Mouse (Mus musculus): ENCODE data around the gene Fis1.

Fis1 gene

GRCm38 (mm10) chr5:136967592-136967991, 14.5 kb downstream of the Fis1 start:
- DNase-seq (ENCODE audit: low spot score) = no peak

GRCm38 (mm10) chr5:136970703-136971102, 17.6 kb downstream of the Fis1 start:
- DNase-seq (ENCODE audit: low spot score) = peak; percentile 67

DNA sequence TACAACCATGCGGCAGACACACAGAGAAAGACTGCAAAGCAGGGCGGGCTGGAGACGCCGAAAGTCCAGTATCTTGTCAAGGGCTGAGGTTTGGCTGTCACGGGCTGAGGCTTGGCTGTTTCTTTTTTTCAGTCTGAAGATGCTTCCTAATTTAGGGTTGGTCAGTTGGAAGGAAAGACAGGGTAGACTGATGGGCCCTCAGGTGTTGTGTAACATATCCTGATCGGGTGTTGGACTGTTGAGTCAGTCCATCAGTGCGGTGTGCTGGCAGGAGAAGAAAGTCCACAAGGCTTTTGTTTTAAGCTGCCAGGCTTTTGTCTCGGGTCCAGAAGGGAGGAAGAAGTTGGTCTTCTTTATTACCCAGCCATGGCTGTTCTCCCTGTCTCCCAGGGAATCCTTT, 20.6 kb downstream of the Fis1 start:
- no peak for DNase-seq (ENCODE audit: low spot score)

DNA sequence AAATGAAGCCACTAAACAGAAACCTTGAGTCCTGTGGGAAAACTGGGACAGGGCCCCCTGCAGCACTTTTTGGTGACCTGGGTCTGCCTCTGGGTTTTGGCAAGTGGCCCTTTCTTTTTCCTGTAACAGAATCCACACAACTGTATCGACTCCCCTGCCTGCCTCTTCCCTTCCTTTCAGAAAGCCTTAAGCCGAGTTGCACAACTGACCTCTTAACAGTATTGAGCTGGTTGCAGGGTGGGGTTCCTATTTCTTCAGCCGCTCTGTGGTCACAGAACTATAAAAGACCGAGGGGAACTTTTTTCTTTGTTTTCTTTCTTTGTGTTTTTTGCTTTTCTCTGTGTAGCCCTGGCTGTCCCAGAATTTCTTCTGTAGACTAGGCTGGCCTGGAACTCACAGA, 24.7 kb downstream of the Fis1 start:
- DNase-seq (ENCODE audit: low spot score) = no peak

DNA sequence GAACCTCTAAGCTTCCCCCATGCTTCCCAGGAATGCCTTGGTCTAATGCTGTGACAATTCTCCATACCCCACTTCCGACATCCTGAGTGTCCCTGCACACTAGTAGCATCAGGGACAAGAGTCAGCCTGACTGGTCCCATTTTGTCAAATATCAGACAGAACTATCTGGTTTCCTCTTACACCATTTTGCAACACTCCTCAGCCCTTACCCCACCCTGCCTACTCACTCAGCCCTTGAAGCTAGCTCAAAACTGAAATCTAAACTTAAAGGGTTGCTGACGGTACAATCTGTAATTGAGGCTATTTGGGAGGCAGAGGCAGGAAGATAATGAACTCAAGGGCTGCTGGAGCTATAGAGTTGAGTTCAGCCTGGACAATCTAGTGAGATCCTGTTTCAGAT, 26.7 kb downstream of the Fis1 start:
- no peak for DNase-seq (ENCODE audit: low spot score)

DNA sequence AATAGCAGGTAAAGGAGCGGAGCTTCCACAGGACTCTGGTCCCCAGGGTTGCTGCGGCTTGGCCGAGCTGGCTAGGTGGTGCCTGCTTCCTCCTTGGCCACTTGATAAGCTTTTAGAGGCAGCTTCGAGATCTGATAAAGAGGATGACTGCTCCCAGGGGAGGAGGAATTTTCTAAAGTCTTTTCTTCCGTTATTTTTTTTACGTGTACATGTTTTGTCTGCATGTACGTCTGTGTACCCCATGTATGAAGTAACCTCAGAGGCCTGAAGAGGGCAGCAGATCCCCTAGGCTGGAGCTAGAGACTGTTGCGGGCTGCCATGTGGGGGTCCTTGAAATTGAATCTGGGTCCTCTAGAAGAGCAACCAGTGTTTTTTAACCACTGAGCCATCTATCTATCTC, 27.9 kb downstream of the Fis1 start:
- DNase-seq (ENCODE audit: low spot score) = no peak

DNA sequence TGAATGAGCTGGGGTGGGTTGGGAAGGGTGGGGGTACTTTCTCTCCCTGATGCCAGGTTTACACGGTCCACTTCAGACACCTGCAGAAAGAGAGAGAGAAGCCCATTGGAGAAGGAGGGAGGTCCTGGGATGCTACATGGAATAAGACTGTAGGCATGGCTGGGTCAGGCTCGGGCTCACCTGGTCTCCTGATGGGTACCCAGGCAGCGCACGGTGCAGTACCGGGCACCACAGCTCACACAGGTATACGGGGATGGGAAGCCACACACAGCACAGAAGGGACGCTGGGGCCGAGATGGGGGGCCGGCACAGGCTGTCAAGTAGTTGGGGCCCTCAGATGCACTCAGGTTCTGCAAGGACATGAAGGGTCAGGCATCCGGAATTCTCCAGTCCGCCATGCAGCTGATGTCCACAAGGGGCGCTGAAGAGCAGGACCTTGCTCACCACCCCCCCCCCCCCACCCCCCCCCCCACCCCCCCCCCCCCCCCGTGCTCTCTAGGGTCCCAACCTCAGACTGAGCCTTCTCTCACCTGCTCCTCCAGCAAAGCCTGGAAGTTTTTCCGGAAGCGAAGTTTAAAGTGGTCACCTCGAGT, 29.4 kb downstream of the Fis1 start:
- DNase-seq (ENCODE audit: low spot score) = peak; percentile 25

- no peak for DNase-seq (ENCODE audit: low spot score)
These were observed 31.8 kb downstream of the Fis1 start for GRCm38 (mm10) chr5:136984828-136985227.

DNA sequence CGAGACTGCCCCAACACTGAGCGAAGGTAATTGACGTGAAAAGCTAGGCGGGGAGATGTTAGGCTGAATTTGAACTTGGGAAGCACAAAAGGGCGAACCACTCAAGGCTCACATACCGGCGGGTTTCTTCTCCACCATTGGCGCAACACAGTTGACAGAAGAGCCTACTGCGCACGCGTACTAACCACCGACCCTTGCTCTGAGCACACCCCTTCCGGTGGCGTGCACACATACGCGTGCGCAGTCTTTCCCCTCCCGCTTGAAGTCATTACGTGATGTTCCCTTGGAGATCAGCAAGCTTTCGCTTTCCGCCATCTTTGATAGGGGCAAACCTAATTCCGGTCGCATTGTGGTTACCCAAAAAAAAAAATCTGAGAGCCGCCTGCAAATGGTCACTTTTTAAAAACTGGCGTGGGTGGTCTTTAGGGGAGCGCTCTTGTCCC, 33.6 kb downstream of the Fis1 start, which contains the start of gene Plod3:
Gene Plod3 (plus strand): TSS at position 325 of the 443 bp plus-strand sequence.
- peak; percentile 97 for DNase-seq (ENCODE audit: low spot score)

DNA sequence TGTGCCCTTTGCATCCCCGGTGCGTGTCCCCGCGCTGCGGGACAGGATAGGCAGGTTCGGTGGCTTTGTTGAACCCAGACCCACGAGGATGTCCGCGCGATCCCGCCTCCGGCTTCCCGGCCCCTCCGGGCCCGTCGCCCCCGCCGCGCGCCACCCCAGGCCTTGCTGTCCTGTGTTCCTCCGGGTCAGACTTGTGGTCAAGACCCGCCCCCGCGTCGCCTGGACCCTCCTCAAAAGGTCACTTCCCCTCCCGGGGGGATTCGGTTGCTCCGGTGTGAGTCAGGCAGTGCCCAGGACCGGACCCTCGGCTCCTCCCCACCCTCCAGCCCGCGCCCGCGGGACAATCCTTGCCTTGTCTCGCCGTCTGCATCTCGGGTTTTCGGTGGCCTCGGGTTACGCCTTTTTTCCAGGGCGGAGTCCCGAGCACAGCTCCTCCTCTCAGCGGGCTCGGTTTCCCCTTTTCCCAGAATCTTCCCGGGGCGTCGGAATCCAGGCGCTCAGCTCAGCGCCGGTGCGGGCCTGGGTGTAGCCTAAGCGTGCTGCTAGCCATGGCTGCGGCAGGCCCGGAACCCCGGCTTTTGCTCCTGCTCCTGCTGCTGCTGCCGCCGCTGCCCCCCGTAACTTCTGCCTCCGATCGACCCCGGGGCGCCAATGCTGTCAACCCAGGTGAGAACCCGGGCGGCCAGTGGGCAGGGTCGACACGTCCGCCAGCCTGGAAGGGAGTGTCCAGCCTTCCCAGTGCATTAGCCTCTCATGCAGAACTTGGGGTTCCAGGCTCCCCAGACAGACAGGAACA, 34.3 kb downstream of the Fis1 start:
- DNase-seq (ENCODE audit: low spot score) = peak; percentile 34

DNA sequence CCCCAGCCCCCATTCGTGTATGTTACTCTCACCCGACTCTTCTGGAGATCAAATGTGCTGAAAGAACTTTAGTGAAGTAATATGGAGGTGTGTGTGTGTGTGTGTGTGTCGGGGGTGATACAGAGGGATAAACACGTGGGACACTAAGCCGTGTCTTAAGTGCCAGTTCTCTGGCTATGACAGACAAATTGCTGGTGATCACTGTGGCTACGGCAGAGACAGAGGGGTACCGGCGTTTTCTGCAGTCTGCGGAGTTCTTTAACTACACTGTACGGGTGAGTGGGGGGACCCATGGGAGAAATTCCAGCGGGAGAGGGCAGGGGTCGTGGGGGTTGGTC, 34.8 kb downstream of the Fis1 start, which contains the start of gene Znhit1:
Gene Znhit1 (minus strand): TSS at position 88 of the 338 bp plus-strand sequence.
- DNase-seq (ENCODE audit: low spot score) = no peak

GRCm38 (mm10) chr5:136988420-136988819, 35.3 kb downstream of the Fis1 start:
- DNase-seq (ENCODE audit: low spot score) = no peak

- no peak for DNase-seq (ENCODE audit: low spot score)
These were observed 36.7 kb downstream of the Fis1 start for GRCm38 (mm10) chr5:136989801-136990200.

- no peak for DNase-seq (ENCODE audit: low spot score)
These were observed 46.4 kb downstream of the Fis1 start for GRCm38 (mm10) chr5:136999449-136999848.

- DNase-seq (ENCODE audit: low spot score) = no peak
These were observed 47.5 kb downstream of the Fis1 start for GRCm38 (mm10) chr5:137000612-137001011.

DNA sequence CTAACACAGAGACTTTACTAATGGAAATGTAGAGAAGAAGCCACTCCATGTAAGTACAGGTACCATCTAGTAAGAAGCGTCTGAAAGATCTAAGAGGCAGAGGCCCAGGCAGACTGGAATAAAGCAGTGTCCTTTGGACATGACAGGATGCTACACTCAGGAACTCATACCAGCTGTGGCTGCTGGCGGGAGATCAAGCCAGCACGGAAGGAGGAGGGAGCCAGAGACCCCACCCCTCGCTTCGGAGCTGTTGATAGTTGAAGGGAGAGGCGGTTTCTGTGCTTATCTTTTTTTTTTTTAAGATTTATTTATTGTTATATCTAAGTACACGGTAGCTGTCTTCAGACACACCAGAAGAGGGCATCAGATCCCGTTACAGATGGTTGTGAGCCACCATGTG, 54.2 kb downstream of the Fis1 start:
- DNase-seq (ENCODE audit: low spot score) = no peak

- DNase-seq (ENCODE audit: low spot score) = no peak
These were observed 56.9 kb downstream of the Fis1 start for GRCm38 (mm10) chr5:137009988-137010387.

DNA sequence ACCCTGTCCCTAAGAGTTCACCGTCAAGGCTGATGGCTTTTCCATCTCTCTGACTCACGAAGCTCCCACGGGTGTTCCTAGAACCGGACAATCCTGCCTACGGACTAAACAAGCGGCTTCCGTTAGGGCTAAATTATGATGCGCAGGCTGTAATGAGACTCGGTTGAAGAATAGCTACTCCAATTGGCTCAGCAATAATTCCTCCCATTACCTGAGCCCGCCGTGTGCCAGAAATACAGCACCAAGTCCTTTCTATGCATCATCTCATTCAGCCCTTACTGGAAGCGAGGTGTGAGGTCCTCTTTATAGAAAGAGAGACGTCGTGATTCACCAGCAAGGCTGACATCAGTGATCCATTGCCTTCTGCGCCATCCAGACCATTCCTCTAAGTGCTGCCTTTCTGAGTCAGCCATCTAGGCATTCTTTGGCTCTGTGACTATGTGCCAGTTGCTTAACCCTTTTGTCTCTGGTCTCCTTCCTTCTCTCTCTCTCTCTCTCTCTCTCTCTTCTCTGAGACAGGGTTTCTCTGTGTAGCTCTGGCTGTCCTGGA, 59.4 kb downstream of the Fis1 start:
- DNase-seq (ENCODE audit: low spot score) = no peak

Measured in T-cell, adult 2 months (primary cell).